Mouse (Mus musculus) left cerebral cortex, adult 2 months (tissue): Measurements from ENCODE around the gene Olfr1029. TPM values are rescaled to one million over a fixed set of nuclear protein-coding genes. Genes with fewer than 3 reads are reported as not detected.
"Not testable (repeated sequence)": the region's sequence is repeated elsewhere in the genome, so short reads cannot be mapped to it uniquely, and the experiment has no call there.

Experiments used
- DNase-seq, 2 experiments: peaks; one replicate each; pipeline ENCODE4 v3.0.0; 2021 to 2022; ENCODE audit warnings: low spot score in 2 of 2, mixed read lengths in 1 of 2; ENCODE audit errors: extremely low spot score in 1 of 2
- H3K27ac ChIP-seq: fragments of 200-600 bp; 2 replicates; pipeline ENCODE4 v1.8.1; 2022
- H3K4me3 ChIP-seq: fragments of 200-600 bp; 2 replicates; pipeline ENCODE4 v1.8.1; 2022
- CTCF ChIP-seq: fragments of 200-600 bp; IDR thresholded peaks from 2 replicates; pipeline ENCODE4 v1.8.1; 2022; ENCODE audit warnings: antibody characterized with exemption, mild to moderate bottlenecking, moderate library complexity
- intact Hi-C: fragments of 180-260 bp; cut with DNase I; formaldehyde crosslinking; loops from one replicate; pipeline ENCODE4 v1.15.1; 2025
- long read RNA-seq, 2 experiments: library from polyadenylated mRNA; stranded (forward); transcript quantifications; one replicate each; pipeline ENCODE4 v2.0.0; 2021; ENCODE audit warnings: borderline mapping rate in 2 of 2
- total RNA-seq, 2 experiments: library from RNA; stranded (reverse); gene quantifications; 2 replicates each; pipeline ENCODE4 v1.2.3; 2021

Olfr1029 gene
- total RNA-seq = not detected
- long read RNA-seq, experiment 1 = 0 reads
- long read RNA-seq, experiment 2 = 0 reads

DNA sequence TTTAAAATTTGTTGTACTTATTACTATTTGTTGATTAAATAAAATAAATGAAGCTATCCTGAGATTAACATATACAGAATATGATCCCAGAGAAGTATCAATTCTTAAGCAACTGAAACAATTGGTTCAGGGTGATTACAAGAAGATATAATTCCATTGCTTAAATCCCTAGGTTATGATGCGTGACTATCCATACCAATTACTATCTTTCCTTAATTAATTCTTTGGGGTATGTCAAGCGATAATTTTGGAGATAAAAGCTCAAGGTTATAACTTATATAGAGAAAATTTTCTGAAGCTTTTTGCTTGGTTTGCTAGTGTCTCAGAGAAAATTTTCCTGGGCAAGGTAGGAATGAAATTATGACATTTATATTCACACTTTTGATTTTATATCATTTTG lies at the start of gene Olfr1029:
Olfr1029 (plus strand) TSS at position 301 of the 400 bp plus-strand sequence.
- intact Hi-C loops = no loop called here
- no peak within 1 kb of the TSS for H3K4me3 ChIP-seq
- H3K27ac ChIP-seq = no peak within 1 kb of the TSS
- DNase-seq = no peak
- no peak for TF ChIP-seq CTCF

GRCm38 (mm10) chr2:85950137-85950536 lies 23.6 kb upstream of the Olfr1029 start, which contains the start of gene Olfr1028:
TSS of gene Olfr1028 (plus strand) at chr2:85950437.
- Histone ChIP-seq H3K4me3 (no peak within 1 kb of the TSS), H3K27ac (no peak within 1 kb of the TSS)
- DNase-seq = no peak
- intact Hi-C loops = no loop called here
- TF ChIP-seq CTCF = no peak

DNA sequence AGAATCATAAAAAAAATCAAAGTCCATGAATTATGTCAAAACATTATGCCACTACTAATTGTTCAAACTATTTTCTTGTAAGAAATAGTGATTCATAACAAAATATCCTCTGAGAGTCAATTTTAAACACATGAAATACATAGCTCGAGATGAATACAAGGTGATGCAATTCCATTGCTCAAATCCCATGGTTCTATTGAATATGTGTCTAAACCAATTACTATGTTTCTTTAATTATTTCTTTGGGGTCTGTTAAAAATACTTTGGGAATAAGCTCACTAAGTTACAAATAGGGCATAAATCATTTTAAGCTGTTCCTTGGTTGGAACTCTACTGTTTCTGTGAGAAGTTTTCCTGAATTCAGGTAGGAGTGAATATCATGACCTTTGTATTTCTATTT lies 5.3 kb downstream of the Olfr1029 start, which contains the start of gene Olfr1030:
Olfr1030 (plus strand) TSS at position 301 of the 400 bp plus-strand sequence.
- DNase-seq = no peak
- TF ChIP-seq CTCF = no peak
- H3K4me3 ChIP-seq = no peak within 1 kb of the TSS
- intact Hi-C loops = no loop called here
- no peak within 1 kb of the TSS for H3K27ac ChIP-seq

DNA sequence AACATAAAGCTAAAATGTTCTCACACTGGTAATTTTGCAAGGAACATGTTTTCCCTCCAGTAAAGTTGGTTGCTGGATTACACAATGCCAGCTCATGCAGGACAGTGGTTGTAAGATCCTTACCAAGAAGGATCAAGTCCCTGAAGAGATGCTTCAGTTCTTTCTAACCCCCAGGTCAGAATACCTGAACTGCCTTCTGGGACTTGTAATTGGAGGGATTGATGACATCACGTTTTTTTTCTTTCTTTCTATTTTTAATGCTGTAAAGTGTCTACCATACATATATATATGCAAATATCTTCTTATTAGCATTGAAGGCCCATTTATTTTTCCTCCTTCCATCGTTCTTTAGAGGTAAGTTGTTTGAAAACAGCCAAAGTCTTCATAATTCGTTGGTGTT lies 16.3 kb downstream of the Olfr1029 start, which contains the start of gene Olfr1031:
Olfr1031 (plus strand) TSS at position 301 of the 400 bp plus-strand sequence.
- TF ChIP-seq CTCF = no peak
- no peak within 1 kb of the TSS for H3K4me3 ChIP-seq
- no peak for DNase-seq
- no peak within 1 kb of the TSS for H3K27ac ChIP-seq
- intact Hi-C loops = no loop called here

- DNase-seq = no peak
- intact Hi-C loops = no loop called here
- TF ChIP-seq CTCF = no peak
- Histone ChIP-seq H3K4me3 (no peak within 1 kb of the TSS), H3K27ac (no peak within 1 kb of the TSS)
Observed at GRCm38 (mm10) chr2:86005240-86005639, 31.5 kb downstream of the Olfr1029 start, which contains the start of gene Olfr1032. TSS of gene Olfr1032 (plus strand) at chr2:86005540.

- intact Hi-C loops, DNase-seq: not testable (repeated sequence)
- peak within 1 kb of the TSS; percentile 22; the same call in 1 of the 2 replicates for H3K4me3 ChIP-seq
Observed at GRCm38 (mm10) chr2:86020406-86020805, 46.7 kb downstream of the Olfr1029 start, which contains the start of gene Olfr1033. TSS of gene Olfr1033 (plus strand) at chr2:86020633.

DNA sequence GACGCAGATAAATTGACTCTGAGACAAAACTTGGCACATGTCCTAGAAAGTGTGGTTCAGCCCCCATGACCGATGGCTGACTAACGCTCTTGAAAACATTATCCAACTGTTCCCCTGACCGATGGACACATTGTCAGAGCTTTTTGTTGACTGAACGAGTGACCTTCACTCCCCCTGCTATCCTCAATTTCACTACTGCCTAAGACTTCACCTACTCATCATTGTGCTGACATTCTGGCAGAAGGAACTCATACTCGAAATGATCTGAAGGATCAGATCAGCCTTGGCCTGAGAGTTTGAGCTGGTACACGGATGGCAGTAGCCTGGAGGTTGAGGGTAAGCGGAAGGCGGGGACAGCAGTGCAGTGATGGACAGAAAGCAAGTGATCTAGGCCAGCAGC lies 47.8 kb downstream of the Olfr1029 start:
- H3K4me3 ChIP-seq, H3K27ac ChIP-seq, DNase-seq, intact Hi-C loops: not testable (repeated sequence)

More at GRCm38 (mm10) chr2:86020406-86020805, 46.7 kb downstream of the Olfr1029 start, which contains the start of gene Olfr1033:
- H3K27ac ChIP-seq = not testable (repeated sequence)

Other genes with a start within 250 kb of the Olfr1029 start
- not detected for gene Olfr1012, start 211.1 kb upstream of the Olfr1029 start, total RNA-seq
- not detected for gene Olfr1013, start 206.8 kb upstream of the Olfr1029 start, total RNA-seq
- not detected for gene Olfr1014, start 201.2 kb upstream of the Olfr1029 start, total RNA-seq
- not detected for gene Olfr1015, start 191.9 kb upstream of the Olfr1029 start, total RNA-seq
- not detected for gene Olfr1016, start 171.4 kb upstream of the Olfr1029 start, total RNA-seq
- not detected for gene Olfr1018, start 155.4 kb upstream of the Olfr1029 start, total RNA-seq
- not detected for gene Olfr1019, start 128.4 kb upstream of the Olfr1029 start, total RNA-seq
- not detected for gene Olfr1020, start 126.9 kb upstream of the Olfr1029 start, total RNA-seq
- not detected for gene Olfr1022, start 105.3 kb upstream of the Olfr1029 start, total RNA-seq
- gene Olfr1023, start 88.3 kb upstream of the Olfr1029 start, total RNA-seq = not detected
- gene Olfr1024, start 68.8 kb upstream of the Olfr1029 start, total RNA-seq = not detected
- not detected for gene Olfr1025-ps1, start 58.7 kb upstream of the Olfr1029 start, total RNA-seq
- not detected for gene Olfr1026, start 52.3 kb upstream of the Olfr1029 start, total RNA-seq
- gene Olfr1028, start 23.5 kb upstream of the Olfr1029 start, total RNA-seq = not detected
- gene Olfr1030, start 5.4 kb downstream of the Olfr1029 start, total RNA-seq = not detected
- not detected for gene Olfr1031, start 16.4 kb downstream of the Olfr1029 start, total RNA-seq
- gene Olfr1032, start 31.6 kb downstream of the Olfr1029 start, total RNA-seq = not detected
- not detected for gene Olfr1033, start 46.7 kb downstream of the Olfr1029 start, total RNA-seq
- not detected for gene Olfr1034, start 72.0 kb downstream of the Olfr1029 start, total RNA-seq
- gene Olfr1036, start 100.1 kb downstream of the Olfr1029 start, total RNA-seq = not detected
- gene Olfr1037, start 113.5 kb downstream of the Olfr1029 start, total RNA-seq = not detected
- gene Olfr1039, start 162.0 kb downstream of the Olfr1029 start, total RNA-seq = not detected
- gene Olfr1040, start 172.8 kb downstream of the Olfr1029 start, total RNA-seq = not detected
- gene Olfr1042, start 187.9 kb downstream of the Olfr1029 start, total RNA-seq = not detected
- not detected for gene Olfr1043, start 193.6 kb downstream of the Olfr1029 start, total RNA-seq
- not detected for gene Olfr1044, start 203.9 kb downstream of the Olfr1029 start, total RNA-seq
- not detected for gene Olfr52, start 211.8 kb downstream of the Olfr1029 start, total RNA-seq
- gene Olfr1045, start 229.1 kb downstream of the Olfr1029 start, total RNA-seq = not detected
- gene Olfr1046, start 245.4 kb downstream of the Olfr1029 start, total RNA-seq = not detected